Mouse (Mus musculus) thymus, adult 2 months (tissue): ENCODE data around the gene Gm15217. TPM values are rescaled to one million over a fixed set of nuclear protein-coding genes. Genes with fewer than 3 reads are reported as not detected.

ENCODE experiments used
- DNase-seq: peaks from one replicate; pipeline ENCODE4 v3.0.0; 2021
- H3K27ac ChIP-seq: fragments of 200-500 bp; 2 replicates; pipeline ENCODE4 v1.5.1; 2012; ENCODE audit warnings: low read length, control low read depth; ENCODE audit not compliant: control insufficient read depth, insufficient read depth
- H3K27me3 ChIP-seq: fragments of 200-500 bp; 2 replicates; pipeline ENCODE4 v1.6.1; 2012; ENCODE audit warnings: mild to moderate bottlenecking, low read length, moderate library complexity, mixed read lengths; ENCODE audit not compliant: control insufficient read depth, insufficient read depth
- H3K36me3 ChIP-seq: fragments of 200-500 bp; 2 replicates; pipeline ENCODE4 v1.6.1; 2012; ENCODE audit warnings: mild to moderate bottlenecking, low read length, moderate library complexity; ENCODE audit not compliant: control insufficient read depth, insufficient read depth
- H3K4me1 ChIP-seq: fragments of 200-500 bp; replicated peaks from 2 replicates; pipeline ENCODE4 v1.6.1; 2012; ENCODE audit warnings: low read length; ENCODE audit not compliant: control insufficient read depth, insufficient read depth
- H3K4me3 ChIP-seq: fragments of 200-500 bp; 2 replicates; pipeline ENCODE4 v1.5.1; 2012; ENCODE audit warnings: mild to moderate bottlenecking, low read length, control low read depth, moderate library complexity; ENCODE audit not compliant: control insufficient read depth, insufficient read depth
- CTCF ChIP-seq: fragments of 200-500 bp; IDR thresholded peaks from 2 replicates; pipeline ENCODE4 v1.5.1; 2012; ENCODE audit warnings: mild to moderate bottlenecking, control low read depth, low read length, moderate library complexity, borderline replicate concordance; ENCODE audit not compliant: control insufficient read depth, poor library complexity, insufficient read depth; ENCODE audit errors: extremely low read depth
- POLR2A ChIP-seq: fragments of 200-500 bp; IDR thresholded peaks from 2 replicates; pipeline ENCODE4 v1.6.1; 2012; ENCODE audit warnings: mild to moderate bottlenecking, low read length, control low read depth, moderate library complexity; ENCODE audit not compliant: control insufficient read depth, poor library complexity, insufficient read depth; ENCODE audit errors: extremely low read depth
- WGBS: fragments of 180-500 bp; shearing (Covaris S2); methylation state at CpG from one replicate; pipeline ENCODE4 v1.1.7; 2018; 5-methylcytosine and 5-hydroxymethylcytosine counted together
- polyA plus RNA-seq: library from polyadenylated mRNA; depleted of rRNA; stranded (reverse); fragments of >200 nt; gene quantifications from 2 replicates; pipeline ENCODE4 v1.2.3, GENCODE M21; 2012

Gm15217 gene
- polyA plus RNA-seq, 1 experiment = not detected

- Histone ChIP-seq H3K27ac (no peak overlapping the region), H3K4me3 (no peak overlapping the region), H3K36me3 (no peaks in the 10 kb centered on the region), H3K4me1 (no peaks in the 10 kb centered on the region), H3K27me3 (peaks cover 4% of the 10 kb centered on the region)
- TF ChIP-seq CTCF (no peak), POLR2A (no peak)
- no peak for DNase-seq
- WGBS = 6% methylated on average over 39 of the region's 39 CpGs
These were observed 6.7 kb downstream of the Gm15217 start for GRCm38 (mm10) chr14:46385701-46386477.

GRCm38 (mm10) chr14:46386478-46387356 lies 7.5 kb downstream of the Gm15217 start:
- Histone ChIP-seq H3K4me1 (no peaks in the 10 kb centered on the region), H3K27me3 (peaks cover 4% of the 10 kb centered on the region), H3K4me3 (no peak overlapping the region), H3K27ac (no peak overlapping the region), H3K36me3 (no peaks in the 10 kb centered on the region)
- 5% methylated on average over 28 of the region's 28 CpGs for WGBS
- no peak for DNase-seq
- no peak for TF ChIP-seq CTCF
- no peak for TF ChIP-seq POLR2A

GRCm38 (mm10) chr14:46387357-46387671 lies 8.1 kb downstream of the Gm15217 start:
- TF ChIP-seq CTCF = no peak
- TF ChIP-seq POLR2A = no peak
- H3K4me1 ChIP-seq = no peaks in the 10 kb centered on the region
- peak overlapping the region; percentile 2 for H3K4me3 ChIP-seq
- H3K27ac ChIP-seq = no peak overlapping the region
- DNase-seq = no peak
- WGBS = 2% methylated on average over 25 of the region's 27 CpGs
- H3K27me3 ChIP-seq = peaks cover 4% of the 10 kb centered on the region
- no peaks in the 10 kb centered on the region for H3K36me3 ChIP-seq

- H3K4me3 ChIP-seq = no peak overlapping the region
- H3K27me3 ChIP-seq = peaks cover 4% of the 10 kb centered on the region
- H3K27ac ChIP-seq = no peak overlapping the region
- H3K4me1 ChIP-seq = no peaks in the 10 kb centered on the region
- H3K36me3 ChIP-seq = no peaks in the 10 kb centered on the region
- no peak for DNase-seq
- WGBS = under 1% methylated on average over 41 of the region's 41 CpGs
- no peak for TF ChIP-seq POLR2A
- no peak for TF ChIP-seq CTCF
These were observed 8.7 kb downstream of the Gm15217 start for GRCm38 (mm10) chr14:46387821-46388481.

GRCm38 (mm10) chr14:46388636-46389035 lies 9.4 kb downstream of the Gm15217 start:
- no peak for DNase-seq
- Histone ChIP-seq H3K27ac (no peak overlapping the region), H3K4me3 (no peak overlapping the region), H3K36me3 (no peaks in the 10 kb centered on the region), H3K4me1 (no peaks in the 10 kb centered on the region), H3K27me3 (peaks cover 4% of the 10 kb centered on the region)
- TF ChIP-seq CTCF (no peak), POLR2A (no peak)
- WGBS = 2% methylated on average over 27 of the region's 27 CpGs
